Mouse (Mus musculus): ENCODE measurements at regions not wholly inside any gene's neighbourhood (a gene's known extent, or its start where the extent isn't known, plus 50 kb on each side); places are given as distances from the start of the nearest gene placed in this dataset.

- Histone ChIP-seq H3K4me3 (ENCODE audit: low read depth, low read length) (no peak overlapping the region), H3K27ac (replicated peaks; ENCODE audit: low read depth, low read length) (no peak overlapping the region), H3K27me3 (ENCODE audit: control insufficient read depth, insufficient read depth, low read length) (no peaks in the 10 kb centered on the region), H3K4me1 (ENCODE audit: control insufficient read depth, insufficient read depth, low read length) (no peaks in the 10 kb centered on the region), H3K4me2 (ENCODE audit: low read depth, low read length) (no peak overlapping the region), H3K9ac (replicated peaks; ENCODE audit: low read length) (no peak overlapping the region), H3K9me3 (replicated peaks; ENCODE audit: control insufficient read depth, low read length) (no peaks in the 10 kb centered on the region), H3K36me3 (replicated peaks; ENCODE audit: control insufficient read depth, insufficient read depth, low read depth, low read length) (no peaks in the 10 kb centered on the region)
- 57% methylated on average over 5 of the region's 5 CpGs for WGBS
- ATAC-seq (replicated peaks; ENCODE audit: insufficient number of reproducible peaks, low FRiP score, low TSS enrichment, low read depth) (no peak), DNase-seq (ENCODE audit: low spot score) (no peak)
These were observed 418.9 kb downstream of the Htr1b start for GRCm38 (mm10) chr9:81214692-81215091.

GRCm38 (mm10) chr9:81192643-81193042 lies 441.0 kb downstream of the Htr1b start:
- DNase-seq (ENCODE audit: low spot score) (no peak), ATAC-seq (replicated peaks; ENCODE audit: insufficient number of reproducible peaks, low FRiP score, low TSS enrichment, low read depth) (no peak)
- Histone ChIP-seq H3K4me3 (ENCODE audit: low read depth, low read length) (no peak overlapping the region), H3K36me3 (replicated peaks; ENCODE audit: control insufficient read depth, insufficient read depth, low read depth, low read length) (no peaks in the 10 kb centered on the region), H3K9me3 (replicated peaks; ENCODE audit: control insufficient read depth, low read length) (no peaks in the 10 kb centered on the region), H3K27me3 (ENCODE audit: control insufficient read depth, insufficient read depth, low read length) (no peaks in the 10 kb centered on the region), H3K4me1 (ENCODE audit: control insufficient read depth, insufficient read depth, low read length) (no peaks in the 10 kb centered on the region), H3K27ac (replicated peaks; ENCODE audit: low read depth, low read length) (no peak overlapping the region), H3K9ac (replicated peaks; ENCODE audit: low read length) (no peak overlapping the region), H3K4me2 (ENCODE audit: low read depth, low read length) (no peak overlapping the region)
- WGBS: 72% methylated on average over 2 of the region's 2 CpGs
